Mouse (Mus musculus) granulocyte monocyte progenitor cell, adult 5-6 weeks (primary cell): ENCODE measurements around the gene Kif28. TPM values are rescaled to one million over a fixed set of nuclear protein-coding genes. Genes with fewer than 3 reads are reported as not detected.
"Not testable (repeated sequence)": the region's sequence is repeated elsewhere in the genome, so short reads cannot be mapped to it uniquely, and the experiment has no call there.

Experiments used
- ATAC-seq: replicated peaks from 2 replicates; pipeline ENCODE4 v1.8.0; 2016; ENCODE audit warnings: mild to moderate bottlenecking, moderate TSS enrichment, inconsistent platforms; ENCODE audit not compliant: poor library complexity, severe bottlenecking
- total RNA-seq, 2 experiments: library from RNA; stranded (forward) in 1 of 2; stranded (reverse) in 1 of 2; fragments of 200-712, 200-1000 nt in 1 of 2; fragments of >200 nt in 1 of 2; fragmentation: Nextera tagmentation in 1 of 2; gene quantifications; 2 replicates each; pipeline ENCODE4 v1.2.3; 2014 to 2017

Gene Kif28
- total RNA-seq (2014; fragmentation: Nextera tagmentation) (not detected in 2 replicates), total RNA-seq (2017) (not detected in 2 replicates)

DNA sequence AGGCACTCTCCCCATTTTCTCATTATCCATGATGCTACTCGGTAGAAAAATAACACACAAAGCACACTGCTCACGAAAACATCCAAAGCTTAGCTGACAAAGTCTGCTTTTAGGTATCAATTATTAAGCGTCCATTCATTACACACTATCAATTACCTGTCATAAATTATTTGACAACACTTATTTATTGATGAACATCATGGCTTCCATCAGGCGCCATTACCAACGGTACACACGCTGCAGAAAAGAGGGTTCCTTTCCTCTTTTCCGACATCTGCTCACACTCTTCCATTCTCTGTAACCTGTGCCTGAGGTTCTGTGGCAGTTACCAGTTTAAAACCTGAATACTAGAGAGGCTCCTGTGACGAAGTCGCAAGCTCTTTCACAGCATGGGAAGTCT is at the start of gene Kif28:
TSS of gene Kif28 (minus strand) at position 101 of the 400 bp plus-strand sequence.
- no peak for ATAC-seq

GRCm38 (mm10) chr1:179787281-179787680 is 42.2 kb upstream of the Kif28 start:
- ATAC-seq = peak; percentile 81

- ATAC-seq = no peak
Observed at GRCm38 (mm10) chr1:179785502-179785901, 40.4 kb upstream of the Kif28 start.

DNA sequence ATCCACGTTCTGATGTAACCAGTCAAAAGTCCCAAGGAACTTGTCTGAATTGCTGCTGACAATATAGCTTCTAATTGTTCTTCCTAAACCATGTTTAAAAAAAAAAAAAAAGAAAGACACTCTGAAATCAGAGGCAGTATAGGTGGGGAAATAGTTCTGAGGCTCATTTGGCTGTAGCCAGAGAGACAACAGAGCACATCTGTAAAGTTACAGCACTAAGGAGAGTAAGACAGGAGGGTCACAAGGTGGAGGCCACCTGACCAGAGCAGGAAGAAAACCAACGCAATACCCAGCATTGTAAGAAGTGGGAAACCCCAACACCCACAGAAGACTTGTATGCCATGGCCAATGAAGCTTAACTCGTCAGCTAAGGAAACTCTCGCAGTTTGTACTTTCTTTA is 39.0 kb upstream of the Kif28 start:
- ATAC-seq = no peak

GRCm38 (mm10) chr1:179776831-179777230 is 31.8 kb upstream of the Kif28 start:
- ATAC-seq = no peak

DNA sequence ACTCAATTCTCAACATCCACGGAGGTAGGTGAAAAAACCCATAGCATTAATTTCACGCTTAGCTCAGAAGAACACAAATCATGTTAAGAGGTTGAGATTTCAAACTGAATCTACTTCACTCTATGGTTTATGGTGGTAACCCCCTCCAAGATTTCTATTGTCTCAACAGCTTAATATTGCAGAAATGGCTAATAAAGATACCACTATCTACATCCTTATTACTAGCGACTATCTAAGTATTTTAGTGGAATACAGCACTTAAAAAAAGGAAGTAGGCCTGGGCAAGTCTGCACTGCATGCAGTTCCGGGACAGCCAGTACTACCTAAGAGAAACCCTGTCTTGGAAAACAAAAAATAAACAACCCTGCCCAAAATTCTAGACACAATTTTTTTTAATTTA is 15.5 kb upstream of the Kif28 start:
- no peak; the same call in 1 of the 2 replicates for ATAC-seq

DNA sequence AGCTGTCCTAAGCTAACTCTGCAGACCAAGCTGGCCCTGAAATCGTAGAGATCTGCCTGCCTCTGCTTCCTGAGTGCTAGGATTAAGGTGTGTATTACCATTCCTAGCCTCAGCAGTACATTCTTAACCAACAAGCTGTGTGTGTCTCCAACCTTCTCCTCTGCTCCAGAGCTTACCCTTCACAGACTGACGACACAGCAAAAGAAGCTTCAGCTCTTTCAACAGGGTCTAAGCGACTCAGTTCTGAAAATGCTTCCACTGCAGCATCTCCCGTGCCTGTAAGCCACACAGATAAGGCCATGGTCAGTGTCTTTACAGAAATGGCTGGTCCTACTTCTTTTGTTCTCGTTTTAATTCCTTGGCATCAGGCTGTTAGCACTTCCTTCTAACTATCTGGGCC is 15.0 kb upstream of the Kif28 start:
- peak; percentile 33; the same call in 1 of the 2 replicates for ATAC-seq

DNA sequence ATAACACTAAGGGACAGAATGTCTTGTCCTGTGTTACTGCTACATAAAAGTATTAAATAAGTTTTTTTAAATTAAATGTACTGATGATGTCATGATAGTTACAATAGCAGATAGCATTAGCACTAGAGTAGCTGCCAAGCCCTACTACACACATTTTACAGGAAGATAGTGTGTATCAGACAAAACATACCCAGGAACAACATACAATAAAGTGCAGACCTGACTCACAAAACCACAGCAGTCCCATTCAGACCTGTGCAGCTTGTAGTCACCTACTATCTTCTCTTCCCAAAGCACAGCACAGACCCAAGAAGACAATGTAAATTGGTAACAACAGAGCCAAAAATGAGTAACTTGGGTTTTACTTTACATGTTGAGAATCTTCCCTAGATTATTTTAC is 11.4 kb upstream of the Kif28 start:
- ATAC-seq = no peak

DNA sequence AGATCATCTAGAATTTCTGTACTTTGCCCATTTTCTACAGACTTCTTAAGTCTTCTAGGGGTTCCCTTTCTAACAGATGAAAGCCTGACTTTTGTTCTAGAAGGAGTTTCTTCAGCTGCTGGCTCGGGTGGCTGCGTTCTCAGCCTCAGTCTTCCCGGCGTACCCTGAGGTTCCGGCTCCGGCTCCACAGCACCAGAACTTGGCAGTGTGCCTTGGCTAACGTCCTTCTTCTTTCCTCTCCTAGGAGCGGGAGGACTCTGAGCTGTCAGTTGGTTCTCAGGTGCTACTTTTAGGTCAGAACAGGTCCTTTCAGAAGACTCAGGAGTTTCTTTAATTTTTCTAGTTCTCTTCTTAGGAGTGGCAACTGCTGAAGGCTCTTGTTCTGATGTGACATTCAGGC is 7.9 kb upstream of the Kif28 start:
- no peak for ATAC-seq

DNA sequence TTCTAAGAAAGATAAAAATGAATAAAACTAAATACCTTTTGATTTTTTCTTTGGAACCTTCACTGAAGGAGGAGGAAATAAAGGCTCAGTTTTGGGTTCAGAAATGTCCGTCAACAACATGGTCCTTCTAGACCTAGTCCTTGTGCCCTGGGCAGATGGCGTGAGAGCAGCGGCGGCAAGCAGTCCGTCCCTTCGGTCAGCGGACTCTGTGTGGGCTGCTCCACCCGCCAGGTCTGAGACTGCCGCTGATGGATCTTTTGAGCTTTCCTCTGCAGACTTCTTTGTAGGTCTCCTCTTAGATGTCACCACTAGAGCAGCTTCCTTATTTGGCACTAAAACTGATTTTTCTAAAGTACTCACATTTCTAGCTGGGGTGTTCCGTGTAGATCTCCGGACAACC is 7.2 kb upstream of the Kif28 start:
- ATAC-seq = no peak

- no peak for ATAC-seq
Observed at GRCm38 (mm10) chr1:179743593-179744193, 1.4 kb downstream of the Kif28 start.

DNA sequence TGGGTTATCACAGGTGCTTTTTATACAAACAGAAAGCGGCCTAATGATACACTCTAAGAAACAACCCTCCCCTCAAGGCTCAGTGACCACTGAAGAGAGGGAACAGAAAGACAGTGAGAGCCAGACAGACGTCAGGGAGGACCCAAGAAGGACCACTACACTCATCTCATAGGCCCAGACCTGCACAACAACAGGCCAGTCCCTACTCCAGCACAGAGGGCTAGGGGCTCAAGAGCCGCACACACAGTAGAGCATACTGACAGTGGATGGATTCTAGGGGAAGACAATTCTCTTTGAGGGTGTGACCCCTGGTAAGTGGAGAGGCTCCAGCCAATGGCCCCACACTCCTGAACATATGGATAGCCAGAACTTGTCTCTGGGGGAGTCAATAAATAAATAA is 8.6 kb downstream of the Kif28 start:
- no peak for ATAC-seq

DNA sequence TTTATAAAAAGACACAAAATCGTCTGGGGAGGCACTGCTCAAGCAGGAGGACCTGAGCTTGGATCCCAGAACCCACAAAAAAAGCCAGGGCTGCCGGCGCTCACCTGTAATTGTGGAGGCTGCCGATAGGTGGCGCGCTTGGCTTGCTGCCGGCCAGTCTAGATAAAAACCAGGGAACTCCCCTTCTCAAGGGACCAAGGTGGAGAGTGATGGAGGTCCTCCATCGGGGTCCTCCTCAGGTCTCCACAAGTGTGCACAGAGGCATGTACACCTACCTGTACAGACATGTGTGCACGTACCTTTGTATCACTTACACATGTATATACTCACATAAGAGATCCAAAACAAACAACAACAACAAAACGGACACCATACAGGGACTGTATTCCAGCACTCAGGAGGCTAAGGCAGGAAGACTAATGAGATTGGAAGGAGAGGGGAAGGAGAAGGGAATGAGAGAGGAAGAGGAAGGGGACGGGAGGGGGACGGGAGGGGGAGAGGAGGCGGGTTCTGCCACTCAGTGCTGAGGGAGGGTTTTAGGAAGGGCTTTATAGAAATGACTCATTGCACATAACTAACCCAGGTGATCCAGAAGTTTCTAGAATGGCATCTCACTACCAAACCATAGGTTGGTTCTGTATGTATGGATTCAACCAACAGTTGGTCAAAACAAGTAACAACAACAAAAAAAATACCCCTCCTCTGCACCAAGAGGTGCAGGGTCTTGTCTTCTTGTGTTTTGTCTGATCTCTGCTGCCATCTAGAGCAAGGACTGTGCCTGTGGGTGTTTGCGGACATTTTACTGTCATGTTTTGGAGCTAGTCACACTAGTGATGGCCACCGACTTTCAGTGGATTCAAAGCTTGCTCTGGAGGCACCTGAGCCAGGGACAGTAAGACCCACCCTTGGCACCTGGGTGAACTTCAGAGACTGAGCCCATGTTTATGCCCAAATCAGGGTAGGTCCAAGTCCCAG is 10.3 kb downstream of the Kif28 start:
- ATAC-seq = peak; percentile 85

GRCm38 (mm10) chr1:179731391-179731790 is 13.7 kb downstream of the Kif28 start:
- ATAC-seq = no peak

DNA sequence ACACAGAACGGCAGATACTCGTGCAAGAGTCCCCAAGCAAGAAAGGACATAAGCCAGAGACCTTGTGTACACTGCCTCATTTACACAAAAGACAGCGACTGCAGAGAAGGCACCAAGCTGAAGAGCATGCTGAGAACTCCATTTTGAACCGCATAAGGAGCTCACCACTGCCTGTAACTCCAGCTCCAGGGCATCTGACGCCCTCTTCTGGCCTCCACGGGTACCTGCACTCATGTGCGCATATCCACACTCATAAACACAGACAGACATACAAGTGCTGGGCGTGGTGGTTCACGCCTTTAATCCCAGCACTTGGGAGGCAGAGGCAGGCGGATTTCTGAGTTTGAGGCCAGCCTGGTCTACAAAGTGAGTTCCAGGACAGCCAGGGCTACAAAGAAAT is 16.4 kb downstream of the Kif28 start:
- no peak for ATAC-seq

GRCm38 (mm10) chr1:179722811-179723469 is 22.1 kb downstream of the Kif28 start:
- ATAC-seq = no peak

DNA sequence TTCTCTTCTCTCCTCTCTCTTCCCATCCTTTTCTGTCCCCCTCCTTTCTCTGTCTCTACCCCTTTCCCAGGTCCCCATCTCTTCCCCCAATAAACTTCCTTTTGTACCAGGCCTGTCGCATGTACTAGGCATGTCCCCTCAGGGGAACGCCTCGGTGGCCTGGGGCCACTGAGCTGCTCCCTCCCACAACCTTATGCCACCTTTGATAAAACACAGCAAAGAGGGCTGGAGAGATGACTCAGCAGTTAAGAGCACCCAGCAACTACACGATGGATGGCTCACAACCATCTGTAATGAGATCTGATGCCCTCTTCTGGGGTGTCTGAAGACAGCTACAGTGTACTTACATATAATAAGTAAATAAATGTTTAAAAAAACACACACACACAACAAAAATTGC is 29.3 kb downstream of the Kif28 start:
- no peak for ATAC-seq

DNA sequence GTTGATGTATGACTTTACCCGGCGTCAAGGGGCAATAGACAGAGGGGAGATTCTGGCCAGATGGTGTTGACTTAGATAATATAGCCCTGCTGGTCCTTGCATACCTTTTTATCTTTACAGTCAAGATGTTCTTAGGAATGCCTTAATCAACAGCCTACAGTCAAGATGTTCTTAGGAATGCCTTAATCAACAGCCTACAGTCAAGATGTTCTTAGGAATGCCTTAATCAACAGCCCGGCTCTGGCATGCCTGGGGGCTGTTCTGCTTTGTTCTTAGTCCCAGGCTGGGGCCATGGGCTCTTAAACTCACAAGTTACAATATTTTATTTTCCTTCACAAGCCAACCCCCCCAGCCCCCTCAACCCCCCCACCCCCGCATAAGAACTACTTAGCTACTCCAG is 29.8 kb downstream of the Kif28 start:
- not testable (repeated sequence) for ATAC-seq

GRCm38 (mm10) chr1:179713367-179713766 is 31.7 kb downstream of the Kif28 start:
- no peak for ATAC-seq

GRCm38 (mm10) chr1:179712658-179713057 is 32.4 kb downstream of the Kif28 start:
- no peak for ATAC-seq

- ATAC-seq = no peak
Observed at GRCm38 (mm10) chr1:179710739-179711138, 34.3 kb downstream of the Kif28 start.
